Mouse (Mus musculus): Measurements from ENCODE around the gene Arhgap33.

Arhgap33 gene

GRCm38 (mm10) chr7:30534633-30535577, at the start of gene Arhgap33:
Gene Arhgap33, minus strand, starts transcription at chr7:30535060.
- peak; percentile 98 for DNase-seq (ENCODE audit: low read depth, low spot score)
- no peaks in the 10 kb centered on the region for H3K27me3 ChIP-seq (ENCODE audit: control insufficient read depth, insufficient read depth, low read length, poor library complexity, severe bottlenecking)
- no peaks in the 10 kb centered on the region for H3K36me3 ChIP-seq (ENCODE audit: control insufficient read depth, insufficient read depth, low read length, poor library complexity, severe bottlenecking)

GRCm38 (mm10) chr7:30584339-30584738, 49.5 kb upstream of the Arhgap33 start:
- peaks cover 12% of the 10 kb centered on the region for H3K36me3 ChIP-seq (ENCODE audit: control insufficient read depth, insufficient read depth, low read length, poor library complexity, severe bottlenecking)
- no peaks in the 10 kb centered on the region for H3K27me3 ChIP-seq (ENCODE audit: control insufficient read depth, insufficient read depth, low read length, poor library complexity, severe bottlenecking)
- no peak for DNase-seq (ENCODE audit: low read depth, low spot score)

GRCm38 (mm10) chr7:30581547-30581946, 46.7 kb upstream of the Arhgap33 start:
- Histone ChIP-seq H3K27me3 (ENCODE audit: control insufficient read depth, insufficient read depth, low read length, poor library complexity, severe bottlenecking) (no peaks in the 10 kb centered on the region), H3K36me3 (ENCODE audit: control insufficient read depth, insufficient read depth, low read length, poor library complexity, severe bottlenecking) (peaks cover 17% of the 10 kb centered on the region)
- DNase-seq (ENCODE audit: low read depth, low spot score): no peak

GRCm38 (mm10) chr7:30579950-30580349, 45.1 kb upstream of the Arhgap33 start:
- no peak for DNase-seq (ENCODE audit: low read depth, low spot score)
- peaks cover 21% of the 10 kb centered on the region for H3K36me3 ChIP-seq (ENCODE audit: control insufficient read depth, insufficient read depth, low read length, poor library complexity, severe bottlenecking)
- H3K27me3 ChIP-seq (ENCODE audit: control insufficient read depth, insufficient read depth, low read length, poor library complexity, severe bottlenecking): no peaks in the 10 kb centered on the region

GRCm38 (mm10) chr7:30572969-30573368, 38.1 kb upstream of the Arhgap33 start:
- Histone ChIP-seq H3K36me3 (ENCODE audit: control insufficient read depth, insufficient read depth, low read length, poor library complexity, severe bottlenecking) (peaks cover 31% of the 10 kb centered on the region), H3K27me3 (ENCODE audit: control insufficient read depth, insufficient read depth, low read length, poor library complexity, severe bottlenecking) (no peaks in the 10 kb centered on the region)
- DNase-seq (ENCODE audit: low read depth, low spot score): no peak

- no peaks in the 10 kb centered on the region for H3K27me3 ChIP-seq (ENCODE audit: control insufficient read depth, insufficient read depth, low read length, poor library complexity, severe bottlenecking)
- no peak for DNase-seq (ENCODE audit: low read depth, low spot score)
- H3K36me3 ChIP-seq (ENCODE audit: control insufficient read depth, insufficient read depth, low read length, poor library complexity, severe bottlenecking): peaks cover 31% of the 10 kb centered on the region
Observed at GRCm38 (mm10) chr7:30572389-30572788, 37.5 kb upstream of the Arhgap33 start.

- Histone ChIP-seq H3K36me3 (ENCODE audit: control insufficient read depth, insufficient read depth, low read length, poor library complexity, severe bottlenecking) (peaks cover 22% of the 10 kb centered on the region), H3K27me3 (ENCODE audit: control insufficient read depth, insufficient read depth, low read length, poor library complexity, severe bottlenecking) (no peaks in the 10 kb centered on the region)
- no peak for DNase-seq (ENCODE audit: low read depth, low spot score)
Observed at GRCm38 (mm10) chr7:30567555-30567954, 32.7 kb upstream of the Arhgap33 start.

GRCm38 (mm10) chr7:30566033-30566432, 31.2 kb upstream of the Arhgap33 start:
- H3K27me3 ChIP-seq (ENCODE audit: control insufficient read depth, insufficient read depth, low read length, poor library complexity, severe bottlenecking): no peaks in the 10 kb centered on the region
- DNase-seq (ENCODE audit: low read depth, low spot score): no peak
- H3K36me3 ChIP-seq (ENCODE audit: control insufficient read depth, insufficient read depth, low read length, poor library complexity, severe bottlenecking): peaks cover 23% of the 10 kb centered on the region

- Histone ChIP-seq H3K27me3 (ENCODE audit: control insufficient read depth, insufficient read depth, low read length, poor library complexity, severe bottlenecking) (no peaks in the 10 kb centered on the region), H3K36me3 (ENCODE audit: control insufficient read depth, insufficient read depth, low read length, poor library complexity, severe bottlenecking) (peaks cover 20% of the 10 kb centered on the region)
- DNase-seq (ENCODE audit: low read depth, low spot score): no peak
Observed at GRCm38 (mm10) chr7:30564970-30565571, 30.2 kb upstream of the Arhgap33 start, which contains the start of gene Igflr1. Gene Igflr1, plus strand, starts transcription at chr7:30565427.

GRCm38 (mm10) chr7:30563906-30564280, 29.0 kb upstream of the Arhgap33 start:
- Histone ChIP-seq H3K27me3 (ENCODE audit: control insufficient read depth, insufficient read depth, low read length, poor library complexity, severe bottlenecking) (no peaks in the 10 kb centered on the region), H3K36me3 (ENCODE audit: control insufficient read depth, insufficient read depth, low read length, poor library complexity, severe bottlenecking) (peaks cover 11% of the 10 kb centered on the region)
- no peak for DNase-seq (ENCODE audit: low read depth, low spot score)

- H3K27me3 ChIP-seq (ENCODE audit: control insufficient read depth, insufficient read depth, low read length, poor library complexity, severe bottlenecking): no peaks in the 10 kb centered on the region
- DNase-seq (ENCODE audit: low read depth, low spot score): peak; percentile 99
- peaks cover 10% of the 10 kb centered on the region for H3K36me3 ChIP-seq (ENCODE audit: control insufficient read depth, insufficient read depth, low read length, poor library complexity, severe bottlenecking)
Observed at GRCm38 (mm10) chr7:30563117-30563905, 28.5 kb upstream of the Arhgap33 start, which contains the start of the genes U2af1l4, Gm49396 and Psenen. Gene U2af1l4, plus strand, starts transcription at chr7:30563301. Gene Gm49396, plus strand, starts transcription at chr7:30563344. Gene Psenen, minus strand, starts transcription at chr7:30563627.

GRCm38 (mm10) chr7:30562526-30563116, 27.8 kb upstream of the Arhgap33 start:
- DNase-seq (ENCODE audit: low read depth, low spot score): no peak
- H3K36me3 ChIP-seq (ENCODE audit: control insufficient read depth, insufficient read depth, low read length, poor library complexity, severe bottlenecking): peaks cover 8% of the 10 kb centered on the region
- no peaks in the 10 kb centered on the region for H3K27me3 ChIP-seq (ENCODE audit: control insufficient read depth, insufficient read depth, low read length, poor library complexity, severe bottlenecking)

GRCm38 (mm10) chr7:30560296-30560695, 25.4 kb upstream of the Arhgap33 start:
- no peak for DNase-seq (ENCODE audit: low read depth, low spot score)
- Histone ChIP-seq H3K36me3 (ENCODE audit: control insufficient read depth, insufficient read depth, low read length, poor library complexity, severe bottlenecking) (peaks cover 13% of the 10 kb centered on the region), H3K27me3 (ENCODE audit: control insufficient read depth, insufficient read depth, low read length, poor library complexity, severe bottlenecking) (no peaks in the 10 kb centered on the region)

GRCm38 (mm10) chr7:30559443-30559954, 24.6 kb upstream of the Arhgap33 start, which contains the start of gene Lin37:
Gene Lin37, minus strand, starts transcription at chr7:30559838.
- DNase-seq (ENCODE audit: low read depth, low spot score): peak; percentile 94
- H3K36me3 ChIP-seq (ENCODE audit: control insufficient read depth, insufficient read depth, low read length, poor library complexity, severe bottlenecking): peaks cover 10% of the 10 kb centered on the region

More at GRCm38 (mm10) chr7:30559443-30559954, 24.6 kb upstream of the Arhgap33 start, which contains the start of gene Lin37:
- H3K27me3 ChIP-seq (ENCODE audit: control insufficient read depth, insufficient read depth, low read length, poor library complexity, severe bottlenecking): no peaks in the 10 kb centered on the region

Data from splenic B cell, adult 2 months (primary cell).